Mouse (Mus musculus) cerebellum, adult 2 months (tissue): ENCODE results near the gene Ndufb10. TPM values are rescaled to one million over a fixed set of nuclear protein-coding genes. Genes with fewer than 3 reads are reported as not detected.

Experiments
- DNase-seq, 2 experiments: peaks; one replicate each; pipeline ENCODE4 v3.0.0; 2021
- H3K27ac ChIP-seq: fragments of 200-500 bp; 2 replicates; pipeline ENCODE4 v1.5.1; 2012; ENCODE audit warnings: low read length, control low read depth, inconsistent platforms; ENCODE audit not compliant: insufficient read depth
- H3K27me3 ChIP-seq: fragments of 200-500 bp; 2 replicates; pipeline ENCODE4 v1.6.1; 2012; ENCODE audit warnings: inconsistent platforms, mild to moderate bottlenecking, low read length, moderate library complexity; ENCODE audit not compliant: control insufficient read depth, insufficient read depth
- H3K4me1 ChIP-seq: fragments of 200-500 bp; 2 replicates; pipeline ENCODE4 v1.6.1; 2011; ENCODE audit warnings: low read length; ENCODE audit not compliant: control insufficient read depth, insufficient read depth
- H3K4me3 ChIP-seq: fragments of 200-500 bp; replicated peaks from 2 replicates; pipeline ENCODE3; 2011; ENCODE audit warnings: mild to moderate bottlenecking, low read depth, low read length, control low read depth; ENCODE audit not compliant: insufficient read depth
- CTCF ChIP-seq: fragments of 200-500 bp; IDR thresholded peaks from 2 replicates; pipeline ENCODE4 v1.5.1; 2011; ENCODE audit warnings: low read depth, mild to moderate bottlenecking, control low read depth, low read length, moderate library complexity, borderline replicate concordance; ENCODE audit not compliant: insufficient read depth
- POLR2A ChIP-seq: fragments of 200-500 bp; IDR thresholded peaks from 2 replicates; pipeline ENCODE4 v1.6.1; 2011; ENCODE audit warnings: low read length, control low read depth, borderline replicate concordance; ENCODE audit not compliant: insufficient read depth
- WGBS: fragments of 180-500 bp; shearing (Covaris S2); methylation state at CpG from one replicate; pipeline ENCODE4 v1.1.7; 2018; 5-methylcytosine and 5-hydroxymethylcytosine counted together
- polyA plus RNA-seq: library from polyadenylated mRNA; depleted of rRNA; stranded (reverse); fragments of >200 nt; gene quantifications from 2 replicates; pipeline ENCODE4 v1.2.3, GENCODE M21; 2012

Ndufb10 gene
- polyA plus RNA-seq, 1 experiment = 613 TPM

GRCm38 (mm10) chr17:24697985-24698384, 26.3 kb downstream of the Ndufb10 start:
- Histone ChIP-seq H3K27ac (no peak overlapping the region), H3K4me3 (no peak overlapping the region), H3K27me3 (no peaks in the 10 kb centered on the region), H3K4me1 (no peaks in the 10 kb centered on the region)
- WGBS = 23% methylated on average over 5 of the region's 5 CpGs
- TF ChIP-seq POLR2A (no peak), CTCF (no peak)
- DNase-seq = no peak

GRCm38 (mm10) chr17:24696011-24696697, 28.1 kb downstream of the Ndufb10 start, which contains the start of the genes Gfer and Noxo1:
Gene Gfer, minus strand, starts transcription at chr17:24696156.
Gene Noxo1, plus strand, starts transcription at chr17:24696234.
- Histone ChIP-seq H3K27me3 (no peaks in the 10 kb centered on the region), H3K4me3 (peak within 1 kb of the TSS; percentile 67), H3K4me1 (no peaks in the 10 kb centered on the region), H3K27ac (peak within 1 kb of the TSS; percentile 64)
- 0 out of 2 replicates have a peak, but pooled peaks have one; percentile 11 for TF ChIP-seq CTCF
- no peak; the same call in 1 of the 2 replicates for TF ChIP-seq POLR2A
- DNase-seq = peak; percentile 87 to 90
- WGBS = under 1% methylated on average over 71 of the region's 76 CpGs

GRCm38 (mm10) chr17:24695326-24696010, 28.8 kb downstream of the Ndufb10 start:
- TF ChIP-seq CTCF (no peak), POLR2A (no peak)
- H3K4me1 ChIP-seq = no peaks in the 10 kb centered on the region
- H3K27me3 ChIP-seq = no peaks in the 10 kb centered on the region
- 6% methylated on average over 51 of the region's 51 CpGs for WGBS
- no peak for DNase-seq
- H3K4me3 ChIP-seq = peak overlapping the region; percentile 67
- H3K27ac ChIP-seq = peak overlapping the region; percentile 45; the same call in 1 of the 2 replicates

GRCm38 (mm10) chr17:24692385-24692784, 31.9 kb downstream of the Ndufb10 start:
- no peak overlapping the region for H3K4me3 ChIP-seq
- no peaks in the 10 kb centered on the region for H3K27me3 ChIP-seq
- peaks cover 13% of the 10 kb centered on the region for H3K4me1 ChIP-seq
- WGBS = 86% methylated on average over 5 of the region's 5 CpGs
- DNase-seq = no peak
- TF ChIP-seq POLR2A = no peak
- TF ChIP-seq CTCF = no peak
- no peak overlapping the region for H3K27ac ChIP-seq

GRCm38 (mm10) chr17:24689251-24690081, 34.8 kb downstream of the Ndufb10 start, which contains the start of gene Syngr3:
Gene Syngr3, minus strand, starts transcription at chr17:24689955.
- H3K27ac ChIP-seq = peak within 1 kb of the TSS; percentile 93
- peak; percentile 62 to 75 for DNase-seq
- H3K4me1 ChIP-seq = peaks cover 20% of the 10 kb centered on the region
- TF ChIP-seq CTCF (no peak), POLR2A (peak; percentile 81)
- WGBS = under 1% methylated on average over 55 of the region's 55 CpGs
- no peaks in the 10 kb centered on the region for H3K27me3 ChIP-seq
- peak within 1 kb of the TSS; percentile 78 for H3K4me3 ChIP-seq

- 38% methylated on average over 23 of the region's 23 CpGs for WGBS
- H3K4me1 ChIP-seq = peaks cover 20% of the 10 kb centered on the region
- no peak overlapping the region for H3K27ac ChIP-seq
- no peak for TF ChIP-seq POLR2A
- TF ChIP-seq CTCF = no peak
- H3K4me3 ChIP-seq = peak overlapping the region; percentile 26
- H3K27me3 ChIP-seq = no peaks in the 10 kb centered on the region
- DNase-seq = no peak
These were observed 36.7 kb downstream of the Ndufb10 start for GRCm38 (mm10) chr17:24687599-24687998.

- Histone ChIP-seq H3K4me3 (peak overlapping the region; percentile 26), H3K27me3 (no peaks in the 10 kb centered on the region), H3K4me1 (peaks cover 20% of the 10 kb centered on the region), H3K27ac (no peak overlapping the region)
- no peak for TF ChIP-seq CTCF
- no peak for TF ChIP-seq POLR2A
- DNase-seq = no peak
- WGBS = 16% methylated on average over 25 of the region's 25 CpGs
These were observed 37.1 kb downstream of the Ndufb10 start for GRCm38 (mm10) chr17:24687146-24687595.
